Mouse (Mus musculus) layer of hippocampus, adult 18-20 months (tissue): ENCODE data around the gene Dcaf17. TPM values are rescaled to one million over a fixed set of nuclear protein-coding genes. Genes with fewer than 3 reads are reported as not detected.

Experiments used
- DNase-seq, 2 experiments: peaks; one replicate each; pipeline ENCODE4 v3.0.0; 2022; ENCODE audit warnings: low spot score in 2 of 2
- total RNA-seq, 2 experiments: library from RNA; stranded (reverse); gene quantifications; 2 replicates each; pipeline ENCODE4 v1.2.3; 2021

Dcaf17 gene
- total RNA-seq, 2 experiments from 2014 or later: 10.8 to 12.7 TPM

GRCm38 (mm10) chr2:71050511-71050910 is 4.6 kb upstream of the Dcaf17 start:
- no peak for DNase-seq

GRCm38 (mm10) chr2:71054716-71055115 is 412 bp upstream of the Dcaf17 start:
- DNase-seq: no peak

- no peak for DNase-seq
Observed at GRCm38 (mm10) chr2:71056115-71056835, 1.1 kb downstream of the Dcaf17 start.

- no peak for DNase-seq
Observed at GRCm38 (mm10) chr2:71071601-71072000, 16.5 kb downstream of the Dcaf17 start.

GRCm38 (mm10) chr2:71073330-71073729 is 18.2 kb downstream of the Dcaf17 start:
- no peak for DNase-seq

DNA sequence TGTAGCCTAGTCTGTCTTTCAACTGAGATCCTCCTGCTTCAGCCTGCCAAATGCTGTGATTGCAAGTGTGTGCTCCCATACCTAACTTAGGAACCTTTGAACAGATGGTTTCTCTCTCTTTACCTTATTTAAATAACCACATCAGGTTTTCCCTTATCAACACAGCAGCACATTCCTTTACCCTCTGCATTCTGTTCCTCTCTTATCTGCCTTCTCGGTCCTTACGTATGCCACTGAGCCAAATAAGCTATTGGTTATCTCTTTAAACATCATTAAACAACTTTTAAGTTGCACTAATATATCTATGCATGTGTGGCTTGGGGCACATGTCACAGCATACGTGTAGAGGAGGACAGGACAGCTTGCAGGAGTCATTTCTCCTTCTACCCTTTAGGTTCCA is 18.7 kb downstream of the Dcaf17 start:
- no peak for DNase-seq

DNA sequence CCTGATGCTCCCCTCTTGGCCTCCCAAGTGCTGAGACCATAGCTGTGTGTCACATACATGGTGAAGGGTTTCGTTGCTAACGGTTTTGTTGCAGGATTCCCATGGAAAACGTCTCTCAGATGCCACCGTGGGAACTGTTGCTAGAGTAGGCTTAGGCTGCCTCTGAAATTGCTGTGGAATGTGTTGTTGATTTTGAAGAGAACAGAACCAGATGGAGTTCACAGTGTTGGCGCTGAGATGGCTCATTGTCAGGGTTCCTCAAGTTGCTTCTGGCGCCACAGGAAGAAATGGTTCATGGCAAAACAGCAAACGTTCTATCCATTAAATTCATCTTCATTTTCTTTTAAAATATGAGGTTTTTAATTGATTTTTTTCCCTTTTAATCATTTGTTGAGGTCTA is 27.3 kb downstream of the Dcaf17 start:
- peak; percentile 55 to 82 for DNase-seq

DNA sequence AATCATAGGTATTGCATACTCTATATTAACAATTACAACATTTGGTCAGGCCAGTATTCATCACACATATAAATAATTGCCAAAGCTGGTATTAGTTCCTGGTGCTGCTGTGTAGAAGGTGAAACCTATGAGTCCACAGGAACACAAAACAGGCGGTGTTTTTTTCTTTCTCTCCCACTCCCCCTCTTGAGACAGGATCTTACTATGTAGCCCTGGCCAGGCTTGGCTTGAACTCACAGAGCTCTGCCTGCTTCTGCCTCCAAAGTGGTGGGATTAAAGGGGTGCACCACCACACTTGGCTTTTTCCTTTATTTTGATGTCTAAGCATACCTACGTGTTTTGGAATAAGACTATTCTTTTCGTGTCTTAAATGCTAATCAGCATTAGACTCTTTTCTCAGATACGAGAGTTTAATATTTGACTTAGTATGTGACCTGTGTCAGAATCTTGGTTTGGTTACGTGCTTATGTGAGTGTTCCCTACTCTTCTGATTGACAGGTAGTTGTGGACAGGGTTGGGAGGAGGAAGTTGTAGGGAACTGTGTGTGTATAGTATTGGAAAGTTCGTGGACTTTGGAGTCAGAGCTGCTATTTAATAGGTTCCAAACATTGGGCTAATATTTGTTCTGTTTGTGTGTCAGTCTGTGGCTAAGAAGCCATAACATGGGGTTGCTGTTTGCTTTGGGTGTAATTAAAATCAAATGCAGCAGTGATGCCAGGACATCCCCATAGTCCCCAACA is 28.5 kb downstream of the Dcaf17 start:
- no peak for DNase-seq

DNA sequence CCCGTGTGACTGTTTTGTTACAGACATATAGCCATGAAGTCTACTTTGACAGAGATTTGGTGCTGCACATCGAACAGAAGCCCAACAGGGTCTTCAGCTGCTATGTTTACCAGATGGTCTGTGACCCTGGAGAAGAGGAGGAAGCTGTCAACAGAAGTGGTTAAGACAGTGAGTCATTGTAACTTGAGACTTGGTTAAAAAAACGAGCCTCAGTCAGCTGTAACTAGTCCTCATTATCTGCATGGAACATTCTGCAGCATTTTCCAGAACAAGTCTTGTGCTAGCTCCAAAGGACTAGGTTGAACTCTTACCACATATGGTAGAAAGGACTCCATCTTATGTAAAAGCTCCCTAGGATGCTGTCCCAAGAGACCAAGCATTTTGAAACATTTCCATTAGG is 34.6 kb downstream of the Dcaf17 start:
- no peak for DNase-seq

GRCm38 (mm10) chr2:71090660-71091445 is 35.7 kb downstream of the Dcaf17 start:
- no peak for DNase-seq

- DNase-seq: no peak
Observed at GRCm38 (mm10) chr2:71096170-71096569, 41.0 kb downstream of the Dcaf17 start.

DNA sequence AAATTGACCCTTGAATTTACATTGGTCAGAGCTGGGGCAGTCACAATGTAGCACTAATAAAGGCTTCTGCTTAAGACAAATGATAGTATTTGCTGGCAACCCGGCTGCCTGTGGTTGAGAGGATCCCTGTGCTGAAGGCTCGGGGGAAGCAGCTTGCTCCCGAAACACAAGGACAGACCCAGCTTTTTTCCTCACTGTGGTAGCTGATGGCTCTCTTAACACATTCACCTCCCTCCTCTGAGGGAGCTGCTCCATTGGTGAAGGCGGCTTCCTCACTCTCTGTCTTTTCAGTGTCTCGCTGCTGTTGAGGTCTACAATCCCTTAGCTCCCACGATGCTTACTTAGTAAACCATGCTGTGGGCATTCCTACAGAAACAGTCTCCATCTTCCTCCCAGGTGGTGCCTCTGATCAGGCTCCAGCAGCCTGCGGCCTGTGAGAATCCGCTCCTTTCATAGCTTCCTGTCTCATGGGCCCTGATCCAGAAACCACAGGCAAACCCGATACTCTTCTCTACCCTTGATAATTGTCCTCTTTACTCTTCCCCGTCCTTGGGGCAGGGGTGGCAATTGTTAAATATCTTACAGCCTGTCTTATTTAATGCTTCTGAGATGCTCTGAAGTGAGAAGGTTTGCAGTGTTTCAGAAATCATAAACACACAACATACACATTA is 47.6 kb downstream of the Dcaf17 start:
- no peak for DNase-seq

DNA sequence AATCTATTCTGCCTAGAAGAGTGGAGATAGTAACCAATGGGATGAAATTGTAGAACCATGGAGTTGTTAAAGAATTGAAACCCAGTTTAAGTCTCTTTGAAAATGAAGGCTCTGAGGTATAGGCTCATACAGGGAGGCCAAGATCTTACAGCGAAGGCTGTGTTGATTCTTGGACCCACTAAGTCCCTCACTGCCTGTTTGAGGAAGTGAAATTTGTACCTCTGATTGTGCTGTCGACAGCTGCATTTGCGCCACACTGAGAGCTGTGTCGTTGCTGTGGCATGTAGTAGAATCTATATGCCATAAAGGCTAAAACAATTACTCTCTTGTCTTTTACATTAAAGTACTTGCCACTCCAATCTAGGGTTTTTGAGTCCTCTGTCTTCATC is 48.2 kb downstream of the Dcaf17 start:
- no peak for DNase-seq

DNA sequence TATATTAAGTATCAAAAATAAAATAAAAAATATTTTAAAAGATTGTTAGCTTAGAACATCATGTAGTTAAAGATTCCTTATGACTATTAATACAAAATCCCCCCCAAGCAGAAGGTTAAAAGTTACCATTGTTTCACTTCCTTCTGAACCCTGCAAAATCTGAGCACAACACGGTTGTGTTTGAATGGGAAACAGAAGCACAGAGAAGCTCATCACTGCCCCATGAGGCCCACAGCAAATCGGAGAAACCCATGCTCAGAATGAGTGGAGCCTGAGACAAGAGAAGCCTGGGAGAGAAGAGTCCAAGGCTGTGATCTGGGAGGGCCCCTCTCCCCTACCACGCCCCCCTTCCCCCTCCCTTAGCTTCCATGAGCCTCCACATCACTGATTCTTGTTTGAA is 49.6 kb downstream of the Dcaf17 start:
- no peak for DNase-seq

DNA sequence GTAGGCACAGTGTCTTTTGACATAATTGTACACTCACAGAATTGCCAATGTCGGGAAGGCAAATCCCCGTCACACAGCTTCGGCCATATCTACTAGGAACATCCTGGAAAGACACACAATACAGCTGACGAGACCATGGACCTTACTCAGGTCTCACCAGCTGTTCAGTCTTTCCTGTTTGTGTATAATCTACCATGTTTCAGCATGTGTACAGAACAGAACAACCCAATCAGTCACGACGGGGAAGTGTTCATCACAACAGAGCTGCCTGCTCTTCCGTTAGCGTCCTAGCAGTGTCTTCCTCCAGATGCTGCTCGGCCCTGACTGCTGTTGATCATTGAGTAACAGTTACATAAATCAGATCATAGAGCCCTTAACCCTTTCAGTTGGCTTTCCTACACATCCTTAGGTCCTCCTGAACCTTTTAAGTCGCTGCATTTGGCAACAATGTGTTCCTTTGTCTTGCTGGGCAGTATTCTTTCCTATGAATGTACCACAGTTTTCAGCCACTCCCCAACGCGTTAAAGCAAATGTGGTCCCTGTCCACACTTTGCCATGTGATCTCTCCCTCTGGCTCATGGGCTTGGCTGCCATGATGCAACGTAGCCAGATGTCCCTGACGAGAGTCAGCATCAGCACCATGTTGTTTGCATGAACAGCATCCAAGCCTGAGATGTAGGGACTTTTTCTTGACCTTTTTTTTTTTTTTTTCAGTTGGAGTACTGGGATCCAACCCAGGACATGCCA is 50.5 kb downstream of the Dcaf17 start:
- DNase-seq: no peak

GRCm38 (mm10) chr2:71107225-71107624 is 52.1 kb downstream of the Dcaf17 start:
- no peak for DNase-seq

DNA sequence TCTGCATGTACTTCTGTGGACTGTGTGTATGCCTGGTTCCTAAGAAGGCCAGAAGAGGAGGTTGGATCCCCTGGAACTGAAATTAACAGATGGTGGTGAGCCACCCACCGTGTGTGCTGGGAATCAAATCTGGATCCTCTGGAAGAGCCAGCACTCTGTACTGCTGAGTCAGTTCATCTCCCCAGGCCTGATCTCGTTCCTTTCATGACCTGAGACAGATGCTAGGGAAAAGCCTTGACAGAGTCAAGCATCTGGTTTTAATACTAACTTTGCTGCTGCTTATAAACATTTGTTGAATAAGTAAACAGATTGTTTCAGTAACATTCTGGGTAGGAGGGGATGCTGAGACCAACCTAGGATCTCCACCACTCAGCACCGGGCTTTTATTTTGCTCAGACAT is 53.4 kb downstream of the Dcaf17 start:
- DNase-seq: no peak

GRCm38 (mm10) chr2:71113489-71114171 is 58.5 kb downstream of the Dcaf17 start:
- no peak for DNase-seq

GRCm38 (mm10) chr2:71116151-71116550 is 61.0 kb downstream of the Dcaf17 start:
- DNase-seq: no peak
